11 mouse cellular contexts compared by ENCODE assay signal in the genomic region with DNA sequence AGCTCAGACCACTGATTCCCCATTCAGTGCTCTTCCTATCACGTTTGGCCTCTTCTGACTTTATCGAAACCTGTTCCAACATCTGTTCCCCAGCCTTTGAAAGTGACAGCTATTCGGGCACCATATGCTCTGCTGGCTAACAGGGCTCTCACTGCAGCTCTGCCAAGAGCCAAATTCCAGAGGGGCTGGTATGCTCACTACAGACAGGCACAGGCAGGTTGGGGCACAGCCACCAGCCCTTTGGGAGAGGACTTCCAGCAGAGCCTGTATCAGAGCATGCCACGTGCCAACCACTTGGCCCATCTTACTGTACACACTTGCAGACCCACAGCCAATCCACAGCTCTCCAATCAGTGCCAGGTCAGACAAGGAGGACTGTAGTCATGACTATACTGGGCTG.
DNase-seq lines count a peak whose midpoint lies in the region; ATAC-seq and TF ChIP-seq lines count a peak whose summit lies in the region.
"Had no signal": no experiment of that assay in that cellular context is flagged by ENCODE, and none has a peak within 500 bp of the region (broad histone marks: within the 10 kb centered on the region; RNA-seq: fewer than 3 reads in every experiment).

No protein-coding gene starts in this region.

- peak; percentile 56 to 80 for DNase-seq in heart, adult 2 months
- DNase-seq in urinary bladder, postnatal 14 days (ENCODE audit: low spot score): peak; percentile 10
- no peak for DNase-seq in urinary bladder, postnatal 25 days (ENCODE audit: low spot score)
- peak; percentile 30 for DNase-seq in fat pad, adult 2 months (ENCODE audit: extremely low read depth, low read depth, low spot score)
- peak; percentile 77 for DNase-seq in heart, postnatal 4 days
- no peak for DNase-seq in layer of hippocampus, adult 8-10 months (ENCODE audit: low spot score in 2 of 2)
- DNase-seq in thymus, postnatal 14 days: no peak
- DNase-seq: adrenal gland, postnatal 36 days; spleen, adult 18-20 months had no signal

- no peak for TF ChIP-seq CTCF in heart, adult 2 months (IDR thresholded peaks at IDR 0.05)

- intact Hi-C loops in heart, adult 2 months (cut with DNase I): loop anchor here (1.0 to 5.0 kb wide), 2 partner anchors 41 to 67 kb away; a partner anchor contains a TSS

- 62% methylated on average over 4 of the region's 4 CpGs for WGBS in heart, adult 2 months
- 71% methylated on average over 4 of the region's 4 CpGs for WGBS in heart, embryonic 12.5 days

- no peaks in the 10 kb centered on the region for H3K79me2 ChIP-seq in heart, adult 2 months (replicated peaks; ENCODE audit: control insufficient read depth, insufficient read depth, low read length)

- no peaks in the 10 kb centered on the region for H3K27me3 ChIP-seq in heart, adult 2 months (ENCODE audit: control insufficient read depth, insufficient read depth, low read length)
- no peaks in the 10 kb centered on the region for H3K27me3 ChIP-seq in heart, embryonic 12.5 days (replicated peaks)
- H3K27me3 ChIP-seq: liver, embryonic 15.5 days had no signal

- H3K9ac ChIP-seq in heart, adult 2 months (ENCODE audit: low read depth, low read length): no peak overlapping the region
- no peak overlapping the region for H3K9ac ChIP-seq in heart, embryonic 12.5 days
- H3K9ac ChIP-seq: liver, embryonic 15.5 days had no signal

- H3K36me3 ChIP-seq in heart, adult 2 months (ENCODE audit: control insufficient read depth, insufficient read depth, low read length): no peaks in the 10 kb centered on the region
- peaks cover 15% of the 10 kb centered on the region for H3K36me3 ChIP-seq in heart, embryonic 12.5 days
- H3K36me3 ChIP-seq: liver, embryonic 15.5 days had no signal

- H3K27ac ChIP-seq in heart, adult 2 months: no peak overlapping the region
- no peak overlapping the region for H3K27ac ChIP-seq in heart, embryonic 12.5 days (ENCODE audit: poor library complexity, severe bottlenecking)
- H3K27ac ChIP-seq: liver, embryonic 15.5 days had no signal

- TF ChIP-seq EP300 in heart, adult 2 months (IDR thresholded peaks at IDR 0.05; ENCODE audit: insufficient read depth, low read depth, low read length): 0 out of 2 replicates have a peak, but pooled peaks have one; percentile 55

- no peak for TF ChIP-seq POLR2A in heart, adult 2 months (IDR thresholded peaks at IDR 0.05; ENCODE audit: insufficient read depth, low read depth, low read length)

- H3K4me2 ChIP-seq in heart, embryonic 12.5 days: no peak overlapping the region
- H3K4me2 ChIP-seq: liver, embryonic 15.5 days had no signal

- H3K9me3 ChIP-seq in heart, embryonic 12.5 days (replicated peaks): no peaks in the 10 kb centered on the region
- H3K9me3 ChIP-seq: liver, embryonic 15.5 days had no signal

- no peak overlapping the region for H3K4me3 ChIP-seq in heart, adult 2 months
- H3K4me3 ChIP-seq in heart, embryonic 12.5 days: no peak overlapping the region
- H3K4me3 ChIP-seq: liver, embryonic 15.5 days had no signal

- H3K4me1 ChIP-seq in heart, adult 2 months (ENCODE audit: control insufficient read depth, insufficient read depth, low read length): peaks cover 1% of the 10 kb centered on the region; the same call in 1 of the 2 replicates
- H3K4me1 ChIP-seq in heart, embryonic 12.5 days (replicated peaks): peaks cover 6% of the 10 kb centered on the region
- H3K4me1 ChIP-seq: liver, embryonic 15.5 days had no signal

- no peak for ATAC-seq in heart, embryonic 12.5 days (ENCODE audit: insufficient number of reproducible peaks, low FRiP score)

Comparison
In these comparisons a context has a peak if more than half of its experiments do, and no peak if none do; other contexts are left out.
1. DNase-seq: peak in heart, adult 2 months (2 of 2), urinary bladder, postnatal 14 days (single experiment), fat pad, adult 2 months (single experiment) and heart, postnatal 4 days (single experiment); none in urinary bladder, postnatal 25 days (single experiment), layer of hippocampus, adult 8-10 months (0 of 2) and thymus, postnatal 14 days (single experiment).